Mouse (Mus musculus) myocyte (in vitro differentiated cells): ENCODE data around the gene Pknox2.
A peak's percentile ranks its signal among the peaks of the same experiment; 100 is the strongest.

Source experiments
- E2F4 ChIP-seq: IDR thresholded peaks from one replicate; pipeline ENCODE4 v1.6.1; 2011; ENCODE audit warnings: mild to moderate bottlenecking, control low read depth, moderate library complexity; ENCODE audit not compliant: insufficient read depth
- MAX ChIP-seq: IDR thresholded peaks from one replicate; pipeline ENCODE4 v1.6.1; 2011; ENCODE audit warnings: low read depth, mild to moderate bottlenecking, control low read depth
- MYOD1 ChIP-seq, 3 experiments: IDR thresholded peaks; one replicate each; pipeline ENCODE4 v1.6.1; 2011; ENCODE audit warnings: control low read depth in 2 of 3, low read depth in 2 of 3, mild to moderate bottlenecking in 2 of 3, moderate library complexity in 1 of 3; ENCODE audit not compliant: insufficient read length in 2 of 3, control insufficient read depth in 1 of 3
- MYOG ChIP-seq, 3 experiments: IDR thresholded peaks; one replicate each; pipeline ENCODE4 v1.6.1; 2011; ENCODE audit warnings: control low read depth in 2 of 3, low read depth in 2 of 3, mild to moderate bottlenecking in 2 of 3; ENCODE audit not compliant: insufficient read length in 2 of 3, control insufficient read depth in 1 of 3, insufficient read depth in 1 of 3
- POLR2A ChIP-seq: IDR thresholded peaks from one replicate; pipeline ENCODE4 v1.6.1; 2011; ENCODE audit warnings: low read depth, mild to moderate bottlenecking, control low read depth, moderate library complexity; ENCODE audit not compliant: insufficient read length
- POLR2AphosphoS2 ChIP-seq: IDR thresholded peaks from one replicate; pipeline ENCODE4 v1.6.1; 2011; ENCODE audit warnings: low read depth, control low read depth; ENCODE audit not compliant: insufficient read length
- REST ChIP-seq: IDR thresholded peaks from one replicate; pipeline ENCODE4 v1.6.1; 2011; ENCODE audit warnings: mild to moderate bottlenecking, control low read depth, moderate library complexity; ENCODE audit not compliant: insufficient read depth, insufficient read length
- TCF12 ChIP-seq: IDR thresholded peaks from one replicate; pipeline ENCODE4 v1.6.1; 2011; ENCODE audit warnings: mild to moderate bottlenecking, control low read depth; ENCODE audit not compliant: poor library complexity, insufficient read depth, severe bottlenecking
- TCF3 ChIP-seq: IDR thresholded peaks from one replicate; pipeline ENCODE4 v1.6.1; 2011; ENCODE audit warnings: low read depth, control low read depth; ENCODE audit not compliant: insufficient read length

DNA sequence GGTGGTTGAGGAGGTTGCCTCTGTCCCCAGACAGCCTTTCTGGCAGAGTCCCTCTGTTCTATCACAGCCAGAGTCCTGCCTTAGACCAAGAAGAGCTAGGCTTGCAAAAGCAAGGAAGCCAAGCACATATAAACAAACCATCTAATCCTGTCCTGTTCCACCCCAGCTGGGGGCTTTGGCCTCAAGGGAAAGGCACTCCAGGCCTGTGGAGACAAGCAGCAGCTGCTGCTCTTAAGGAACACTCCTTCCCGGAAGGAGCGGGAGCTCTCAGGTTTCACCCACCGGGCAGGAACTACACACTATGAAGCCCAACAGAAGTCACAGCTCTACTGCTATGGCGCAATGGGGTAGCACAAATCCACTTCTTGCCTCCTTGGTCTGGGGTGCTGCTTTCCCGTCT lies 230.3 kb downstream of the Pknox2 start:
- TF ChIP-seq TCF12 (peak; percentile 71), E2F4 (no peak), TCF3 (no peak), MYOG (IDR thresholded peaks at IDR 0.05; ENCODE audit: control insufficient read depth in 1 of 3, insufficient read depth in 1 of 3, insufficient read length in 2 of 3, low read depth in 2 of 3) (peak; percentile 28 to 92 (median 90)), POLR2A (no peak), MAX (no peak), MYOD1 (IDR thresholded peaks at IDR 0.05; ENCODE audit: control insufficient read depth in 1 of 3, insufficient read length in 2 of 3, low read depth in 2 of 3) (peak; percentile 74 to 88 (median 86)), POLR2AphosphoS2 (no peak), REST (no peak)
